Mouse (Mus musculus) spleen, adult 2 months (tissue): ENCODE results near the gene Med12.

Source experiments
- CTCF ChIP-seq: fragments of 200-500 bp; IDR thresholded peaks from 2 replicates; pipeline ENCODE4 v1.5.1; 2011; ENCODE audit warnings: mild to moderate bottlenecking, inconsistent platforms; ENCODE audit not compliant: insufficient read depth, insufficient read length, insufficient replicate concordance; ENCODE audit errors: extremely low read depth
- POLR2A ChIP-seq: fragments of 200-500 bp; IDR thresholded peaks from 2 replicates; pipeline ENCODE4 v1.6.1; 2011; ENCODE audit warnings: low read depth, low read length, inconsistent platforms

GRCm38 (mm10) chrX:101334606-101335005, 60.8 kb downstream of the Med12 start:
- TF ChIP-seq CTCF (no peak), POLR2A (no peak)
